Mouse (Mus musculus) C2C12 (cell line): ENCODE results near the gene Pank2. TPM values are rescaled to one million over a fixed set of nuclear protein-coding genes. Genes with fewer than 3 reads are reported as not detected.
"Not testable (repeated sequence)": the region's sequence is repeated elsewhere in the genome, so short reads cannot be mapped to it uniquely, and the experiment has no call there.

ENCODE experiments used
- H3K27me3 ChIP-seq: one replicate; pipeline ENCODE4 v1.6.1; 2011; ENCODE audit not compliant: control insufficient read depth, insufficient read depth, insufficient read length
- H3K36me3 ChIP-seq: one replicate; pipeline ENCODE4 v1.6.1; 2011; ENCODE audit not compliant: control insufficient read depth, insufficient read depth
- H3K4me3 ChIP-seq: one replicate; pipeline ENCODE4 v1.5.1; 2011; ENCODE audit warnings: mild to moderate bottlenecking, control low read depth; ENCODE audit not compliant: poor library complexity, insufficient read depth, severe bottlenecking
- H3K79me2 ChIP-seq: one replicate; pipeline ENCODE4 v1.6.1; 2011; ENCODE audit not compliant: control insufficient read depth, insufficient read depth
- H3K79me3 ChIP-seq: one replicate; pipeline ENCODE4 v1.6.1; 2011; ENCODE audit warnings: low read depth, control low read depth
- H3ac ChIP-seq: one replicate; pipeline ENCODE3; 2011; ENCODE audit warnings: low read depth; ENCODE audit not compliant: control insufficient read depth, insufficient read length
- CEBPB ChIP-seq: IDR thresholded peaks from one replicate; pipeline ENCODE4 v1.6.1; 2011; ENCODE audit warnings: low read depth, mild to moderate bottlenecking, control low read depth, moderate library complexity
- CTCF ChIP-seq: IDR thresholded peaks from one replicate; pipeline ENCODE4 v1.5.1; 2011; ENCODE audit not compliant: control insufficient read depth, insufficient read depth, insufficient read length
- FOSL1 ChIP-seq: IDR thresholded peaks from one replicate; pipeline ENCODE4 v1.8.0; 2011; ENCODE audit warnings: mild to moderate bottlenecking, low read length; ENCODE audit not compliant: poor library complexity, insufficient read depth, severe bottlenecking
- MAX ChIP-seq: IDR thresholded peaks from one replicate; pipeline ENCODE4 v1.6.1; 2011; ENCODE audit warnings: mild to moderate bottlenecking, control low read depth
- MYOD1 ChIP-seq: IDR thresholded peaks from one replicate; pipeline ENCODE4 v1.6.1; 2011; ENCODE audit warnings: low read depth; ENCODE audit not compliant: control insufficient read depth, insufficient read length
- MYOG ChIP-seq: IDR thresholded peaks from one replicate; pipeline ENCODE4 v1.6.1; 2011; ENCODE audit not compliant: control insufficient read depth, insufficient read length; ENCODE audit errors: extremely low read depth
- USF1 ChIP-seq: IDR thresholded peaks from one replicate; pipeline ENCODE4 v1.6.1; 2011; ENCODE audit warnings: low read depth, mild to moderate bottlenecking, control low read depth, moderate library complexity
- polyA plus RNA-seq: library from polyadenylated mRNA; unstranded; fragments of >200 nt; fragmentation: generic; extraction: Trizol; gene quantifications from one replicate; pipeline ENCODE4 v1.2.1, GENCODE M21; 2012; ENCODE audit warnings: missing spikeins

Gene Pank2
- polyA plus RNA-seq, 1 experiment, result 27.0 TPM

GRCm38 (mm10) chr2:131222562-131222961 lies 39.7 kb upstream of the Pank2 start:
- no peak overlapping the region for H3ac ChIP-seq
- H3K27me3 ChIP-seq, result no peaks in the 10 kb centered on the region
- no peaks in the 10 kb centered on the region for H3K79me2 ChIP-seq
- H3K36me3 ChIP-seq, result no peaks in the 10 kb centered on the region
- no peaks in the 10 kb centered on the region for H3K79me3 ChIP-seq
- TF ChIP-seq CTCF (no peak), MYOG (no peak), MYOD1 (no peak), CEBPB (no peak), FOSL1 (no peak), USF1 (no peak), MAX (no peak)
- no peak overlapping the region for H3K4me3 ChIP-seq

GRCm38 (mm10) chr2:131223569-131223968 lies 38.7 kb upstream of the Pank2 start:
- no peaks in the 10 kb centered on the region for H3K27me3 ChIP-seq
- TF ChIP-seq CTCF (no peak), CEBPB (no peak), MYOG (no peak)

GRCm38 (mm10) chr2:131225178-131225577 lies 37.1 kb upstream of the Pank2 start:
- Histone ChIP-seq H3K79me3 (no peaks in the 10 kb centered on the region), H3K27me3 (no peaks in the 10 kb centered on the region), H3ac (no peak overlapping the region), H3K36me3 (no peaks in the 10 kb centered on the region), H3K4me3 (no peak overlapping the region), H3K79me2 (no peaks in the 10 kb centered on the region)
- TF ChIP-seq MYOD1 (no peak), MYOG (no peak), MAX (no peak), FOSL1 (no peak), USF1 (no peak), CTCF (no peak), CEBPB (no peak)

More at GRCm38 (mm10) chr2:131223569-131223968, 38.7 kb upstream of the Pank2 start:
- Histone ChIP-seq H3K79me3 (no peaks in the 10 kb centered on the region), H3K36me3 (no peaks in the 10 kb centered on the region), H3K79me2 (no peaks in the 10 kb centered on the region), H3K4me3 (no peak overlapping the region), H3ac (no peak overlapping the region)

GRCm38 (mm10) chr2:131226669-131227068 lies 35.6 kb upstream of the Pank2 start:
- not testable (repeated sequence) for H3K4me3 ChIP-seq, H3K27me3 ChIP-seq, H3ac ChIP-seq, H3K79me2 ChIP-seq, H3K79me3 ChIP-seq, H3K36me3 ChIP-seq

- Histone ChIP-seq H3K4me3 (no peak overlapping the region), H3K36me3 (no peaks in the 10 kb centered on the region), H3K79me2 (no peaks in the 10 kb centered on the region), H3ac (no peak overlapping the region), H3K27me3 (no peaks in the 10 kb centered on the region), H3K79me3 (no peaks in the 10 kb centered on the region)
- TF ChIP-seq MAX, result no peak
- no peak for TF ChIP-seq FOSL1
- TF ChIP-seq USF1, result no peak
- TF ChIP-seq MYOD1, result no peak
- TF ChIP-seq MYOG, result no peak
- TF ChIP-seq CEBPB, result no peak
- no peak for TF ChIP-seq CTCF
Observed at GRCm38 (mm10) chr2:131227243-131227642, 35.1 kb upstream of the Pank2 start.

- Histone ChIP-seq H3K4me3 (no peak overlapping the region), H3K36me3 (peaks cover 7% of the 10 kb centered on the region), H3K79me3 (peaks cover 2% of the 10 kb centered on the region), H3K27me3 (no peaks in the 10 kb centered on the region), H3ac (no peak overlapping the region), H3K79me2 (peaks cover 27% of the 10 kb centered on the region)
- TF ChIP-seq MYOD1, result no peak
- no peak for TF ChIP-seq MYOG
- TF ChIP-seq FOSL1, result no peak
- TF ChIP-seq USF1, result no peak
- TF ChIP-seq CEBPB, result no peak
- no peak for TF ChIP-seq MAX
- no peak for TF ChIP-seq CTCF
Observed at GRCm38 (mm10) chr2:131232558-131232957, 29.7 kb upstream of the Pank2 start.
